Mouse (Mus musculus): ENCODE results near the gene Ncam1. TPM values are rescaled to one million over a fixed set of nuclear protein-coding genes. Genes with fewer than 3 reads are reported as not detected.

Gene Ncam1
- polyA plus RNA-seq, 1 experiment from 2014 or later, result 646 TPM

GRCm38 (mm10) chr9:49760571-49760970 is 38.2 kb downstream of the Ncam1 start:
- ATAC-seq, result no peak
- H3K4me1 ChIP-seq (ENCODE audit: control insufficient read depth, insufficient read depth, low read length), result peaks cover 38% of the 10 kb centered on the region
- H3K4me2 ChIP-seq (ENCODE audit: low read length), result no peak overlapping the region
- H3K36me3 ChIP-seq (ENCODE audit: control insufficient read depth, insufficient read depth, low read length), result no peaks in the 10 kb centered on the region
- no peaks in the 10 kb centered on the region for H3K27me3 ChIP-seq (ENCODE audit: control insufficient read depth, insufficient read depth, low read depth, low read length)
- no peak overlapping the region for H3K27ac ChIP-seq (ENCODE audit: low read length)
- WGBS, result 80% methylated on average over 6 of the region's 6 CpGs
- no peak overlapping the region for H3K9ac ChIP-seq (ENCODE audit: low read depth, low read length)
- H3K9me3 ChIP-seq (replicated peaks; ENCODE audit: control insufficient read depth, low read length, poor library complexity, severe bottlenecking), result no peaks in the 10 kb centered on the region
- no peak overlapping the region for H3K4me3 ChIP-seq (ENCODE audit: low read depth, low read length)

- Histone ChIP-seq H3K9ac (ENCODE audit: low read depth, low read length) (no peak overlapping the region; the same call in 1 of the 2 replicates), H3K27me3 (ENCODE audit: control insufficient read depth, insufficient read depth, low read depth, low read length) (no peaks in the 10 kb centered on the region), H3K27ac (ENCODE audit: low read length) (no peak overlapping the region; the same call in 1 of the 2 replicates), H3K4me1 (ENCODE audit: control insufficient read depth, insufficient read depth, low read length) (peaks cover 53% of the 10 kb centered on the region), H3K9me3 (replicated peaks; ENCODE audit: control insufficient read depth, low read length, poor library complexity, severe bottlenecking) (no peaks in the 10 kb centered on the region), H3K36me3 (ENCODE audit: control insufficient read depth, insufficient read depth, low read length) (no peaks in the 10 kb centered on the region), H3K4me3 (ENCODE audit: low read depth, low read length) (no peak overlapping the region), H3K4me2 (ENCODE audit: low read length) (no peak overlapping the region)
- WGBS, result 28% methylated on average over 2 of the region's 2 CpGs
- peak; percentile 63 for ATAC-seq
Observed at GRCm38 (mm10) chr9:49758436-49758835, 40.3 kb downstream of the Ncam1 start.

- WGBS, result 20% methylated on average over 12 of the region's 12 CpGs
- no peaks in the 10 kb centered on the region for H3K36me3 ChIP-seq (ENCODE audit: control insufficient read depth, insufficient read depth, low read length)
- H3K27ac ChIP-seq (ENCODE audit: low read length), result peak overlapping the region; percentile 51
- H3K4me2 ChIP-seq (ENCODE audit: low read length), result peak overlapping the region; percentile 36
- no peak overlapping the region; the same call in 1 of the 2 replicates for H3K9ac ChIP-seq (ENCODE audit: low read depth, low read length)
- no peak for ATAC-seq
- peaks cover 57% of the 10 kb centered on the region for H3K4me1 ChIP-seq (ENCODE audit: control insufficient read depth, insufficient read depth, low read length)
- H3K4me3 ChIP-seq (ENCODE audit: low read depth, low read length), result no peak overlapping the region
- H3K27me3 ChIP-seq (ENCODE audit: control insufficient read depth, insufficient read depth, low read depth, low read length), result no peaks in the 10 kb centered on the region
- no peaks in the 10 kb centered on the region for H3K9me3 ChIP-seq (replicated peaks; ENCODE audit: control insufficient read depth, low read length, poor library complexity, severe bottlenecking)
Observed at GRCm38 (mm10) chr9:49757986-49758385, 40.7 kb downstream of the Ncam1 start.

- peak overlapping the region; percentile 51 for H3K27ac ChIP-seq (ENCODE audit: low read length)
- no peaks in the 10 kb centered on the region for H3K9me3 ChIP-seq (replicated peaks; ENCODE audit: control insufficient read depth, low read length, poor library complexity, severe bottlenecking)
- no peak overlapping the region for H3K9ac ChIP-seq (ENCODE audit: low read depth, low read length)
- H3K27me3 ChIP-seq (ENCODE audit: control insufficient read depth, insufficient read depth, low read depth, low read length), result no peaks in the 10 kb centered on the region
- ATAC-seq, result no peak
- H3K4me1 ChIP-seq (ENCODE audit: control insufficient read depth, insufficient read depth, low read length), result peaks cover 61% of the 10 kb centered on the region
- H3K4me2 ChIP-seq (ENCODE audit: low read length), result no peak overlapping the region
- no peaks in the 10 kb centered on the region for H3K36me3 ChIP-seq (ENCODE audit: control insufficient read depth, insufficient read depth, low read length)
- H3K4me3 ChIP-seq (ENCODE audit: low read depth, low read length), result no peak overlapping the region
- 40% methylated on average over 4 of the region's 4 CpGs for WGBS
Observed at GRCm38 (mm10) chr9:49757582-49757981, 41.1 kb downstream of the Ncam1 start.

GRCm38 (mm10) chr9:49756725-49757124 is 42.0 kb downstream of the Ncam1 start:
- Histone ChIP-seq H3K9me3 (replicated peaks; ENCODE audit: control insufficient read depth, low read length, poor library complexity, severe bottlenecking) (no peaks in the 10 kb centered on the region), H3K36me3 (ENCODE audit: control insufficient read depth, insufficient read depth, low read length) (no peaks in the 10 kb centered on the region), H3K9ac (ENCODE audit: low read depth, low read length) (no peak overlapping the region), H3K4me2 (ENCODE audit: low read length) (no peak overlapping the region), H3K27me3 (ENCODE audit: control insufficient read depth, insufficient read depth, low read depth, low read length) (no peaks in the 10 kb centered on the region), H3K27ac (ENCODE audit: low read length) (no peak overlapping the region), H3K4me3 (ENCODE audit: low read depth, low read length) (no peak overlapping the region), H3K4me1 (ENCODE audit: control insufficient read depth, insufficient read depth, low read length) (peaks cover 63% of the 10 kb centered on the region)
- 50% methylated on average over 4 of the region's 4 CpGs for WGBS
- ATAC-seq, result no peak

- H3K4me3 ChIP-seq (ENCODE audit: low read depth, low read length), result no peak overlapping the region
- H3K4me1 ChIP-seq (ENCODE audit: control insufficient read depth, insufficient read depth, low read length), result peaks cover 62% of the 10 kb centered on the region
- ATAC-seq, result no peak
- H3K4me2 ChIP-seq (ENCODE audit: low read length), result no peak overlapping the region
- no peaks in the 10 kb centered on the region for H3K36me3 ChIP-seq (ENCODE audit: control insufficient read depth, insufficient read depth, low read length)
- H3K27me3 ChIP-seq (ENCODE audit: control insufficient read depth, insufficient read depth, low read depth, low read length), result no peaks in the 10 kb centered on the region
- 77% methylated on average over 4 of the region's 4 CpGs for WGBS
- no peak overlapping the region for H3K9ac ChIP-seq (ENCODE audit: low read depth, low read length)
- H3K9me3 ChIP-seq (replicated peaks; ENCODE audit: control insufficient read depth, low read length, poor library complexity, severe bottlenecking), result no peaks in the 10 kb centered on the region
- H3K27ac ChIP-seq (ENCODE audit: low read length), result no peak overlapping the region
Observed at GRCm38 (mm10) chr9:49755214-49755613, 43.5 kb downstream of the Ncam1 start.

GRCm38 (mm10) chr9:49751466-49751865 is 47.3 kb downstream of the Ncam1 start:
- no peak for ATAC-seq
- no peaks in the 10 kb centered on the region for H3K27me3 ChIP-seq (ENCODE audit: control insufficient read depth, insufficient read depth, low read depth, low read length)
- H3K27ac ChIP-seq (ENCODE audit: low read length), result no peak overlapping the region
- peaks cover 44% of the 10 kb centered on the region for H3K4me1 ChIP-seq (ENCODE audit: control insufficient read depth, insufficient read depth, low read length)
- H3K9ac ChIP-seq (ENCODE audit: low read depth, low read length), result no peak overlapping the region
- no peak overlapping the region for H3K4me2 ChIP-seq (ENCODE audit: low read length)
- no peaks in the 10 kb centered on the region for H3K36me3 ChIP-seq (ENCODE audit: control insufficient read depth, insufficient read depth, low read length)
- WGBS, result 75% methylated on average over 6 of the region's 6 CpGs
- no peaks in the 10 kb centered on the region for H3K9me3 ChIP-seq (replicated peaks; ENCODE audit: control insufficient read depth, low read length, poor library complexity, severe bottlenecking)
- no peak overlapping the region for H3K4me3 ChIP-seq (ENCODE audit: low read depth, low read length)

GRCm38 (mm10) chr9:49746176-49746575 is 52.5 kb downstream of the Ncam1 start:
- Histone ChIP-seq H3K9me3 (replicated peaks; ENCODE audit: control insufficient read depth, low read length, poor library complexity, severe bottlenecking) (no peaks in the 10 kb centered on the region), H3K4me1 (ENCODE audit: control insufficient read depth, insufficient read depth, low read length) (peaks cover 33% of the 10 kb centered on the region), H3K9ac (ENCODE audit: low read depth, low read length) (no peak overlapping the region), H3K4me2 (ENCODE audit: low read length) (no peak overlapping the region), H3K27me3 (ENCODE audit: control insufficient read depth, insufficient read depth, low read depth, low read length) (no peaks in the 10 kb centered on the region), H3K36me3 (ENCODE audit: control insufficient read depth, insufficient read depth, low read length) (no peaks in the 10 kb centered on the region), H3K27ac (ENCODE audit: low read length) (no peak overlapping the region), H3K4me3 (ENCODE audit: low read depth, low read length) (no peak overlapping the region)
- 69% methylated on average over 2 of the region's 2 CpGs for WGBS
- ATAC-seq, result no peak

GRCm38 (mm10) chr9:49745696-49746095 is 53.0 kb downstream of the Ncam1 start:
- H3K4me2 ChIP-seq (ENCODE audit: low read length), result no peak overlapping the region
- no peak overlapping the region for H3K9ac ChIP-seq (ENCODE audit: low read depth, low read length)
- WGBS, result 16% methylated on average over 4 of the region's 4 CpGs
- no peaks in the 10 kb centered on the region for H3K36me3 ChIP-seq (ENCODE audit: control insufficient read depth, insufficient read depth, low read length)
- no peaks in the 10 kb centered on the region for H3K27me3 ChIP-seq (ENCODE audit: control insufficient read depth, insufficient read depth, low read depth, low read length)
- ATAC-seq, result peak; percentile 16
- no peak overlapping the region for H3K4me3 ChIP-seq (ENCODE audit: low read depth, low read length)
- H3K9me3 ChIP-seq (replicated peaks; ENCODE audit: control insufficient read depth, low read length, poor library complexity, severe bottlenecking), result no peaks in the 10 kb centered on the region
- no peak overlapping the region for H3K27ac ChIP-seq (ENCODE audit: low read length)
- H3K4me1 ChIP-seq (ENCODE audit: control insufficient read depth, insufficient read depth, low read length), result peaks cover 30% of the 10 kb centered on the region

Measured in midbrain, embryonic 16.5 days (tissue).